Mouse (Mus musculus) frontal cortex, postnatal 14 days (tissue): ENCODE data around the gene Gm28845.
"Not testable (repeated sequence)": the region's sequence is repeated elsewhere in the genome, so short reads cannot be mapped to it uniquely, and the experiment has no call there.

Experiments
- DNase-seq, 2 experiments: peaks; one replicate each; pipeline ENCODE4 v3.0.0; 2022; ENCODE audit warnings: low spot score in 2 of 2

Gene Gm28845

DNA sequence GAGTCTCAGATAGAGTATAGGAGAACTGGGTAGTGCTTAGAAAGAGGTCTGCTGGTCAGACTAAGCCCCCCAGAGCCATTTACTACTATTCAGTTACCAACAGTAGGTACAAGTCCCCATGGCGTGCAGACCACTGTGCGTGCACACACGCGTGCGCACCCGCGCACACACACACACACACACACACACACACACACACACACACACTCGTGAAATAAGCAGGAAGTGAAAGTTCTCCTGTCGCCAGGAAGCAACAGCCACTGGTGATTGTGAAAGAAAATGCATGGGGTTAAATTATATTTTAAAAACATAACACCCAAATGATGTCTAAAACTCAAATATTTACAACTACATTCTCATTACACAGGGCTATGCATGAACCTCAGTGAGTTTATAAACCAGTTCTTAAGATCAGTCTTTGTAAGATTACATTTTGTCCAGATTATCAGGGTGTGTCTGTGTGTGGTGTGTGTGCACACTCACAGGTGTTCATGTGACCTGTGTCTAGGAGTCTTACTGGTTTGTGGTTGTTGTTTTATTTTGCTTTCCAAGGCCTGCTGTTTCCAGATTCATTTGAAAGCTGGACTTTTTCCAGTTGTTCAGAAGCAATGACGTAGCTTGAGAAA is 11.6 kb downstream of the Gm28845 start:
- DNase-seq, result no peak

DNA sequence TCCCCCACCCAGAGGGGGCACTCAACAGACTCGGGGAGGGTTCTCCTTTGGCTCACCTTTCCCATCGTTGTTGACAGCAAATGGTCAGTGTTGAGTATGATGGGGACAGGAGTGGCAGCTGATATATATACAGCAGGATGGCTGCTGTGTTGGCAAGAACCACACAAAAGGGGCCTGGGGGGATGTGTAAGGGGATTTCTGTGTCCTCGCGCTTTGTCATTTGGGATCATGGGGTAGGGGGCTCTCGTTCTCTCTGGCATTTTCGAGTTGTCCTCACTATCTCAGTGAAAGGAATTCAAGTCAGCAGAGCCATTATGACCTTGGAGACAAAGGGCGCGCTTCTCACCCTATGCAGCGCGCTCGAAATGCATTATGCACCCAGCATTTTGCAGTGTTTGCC is 16.1 kb downstream of the Gm28845 start, which contains the start of gene Cryga:
TSS of gene Cryga (minus strand) at position 101 of the 400 bp plus-strand sequence.
- DNase-seq, result no peak

DNA sequence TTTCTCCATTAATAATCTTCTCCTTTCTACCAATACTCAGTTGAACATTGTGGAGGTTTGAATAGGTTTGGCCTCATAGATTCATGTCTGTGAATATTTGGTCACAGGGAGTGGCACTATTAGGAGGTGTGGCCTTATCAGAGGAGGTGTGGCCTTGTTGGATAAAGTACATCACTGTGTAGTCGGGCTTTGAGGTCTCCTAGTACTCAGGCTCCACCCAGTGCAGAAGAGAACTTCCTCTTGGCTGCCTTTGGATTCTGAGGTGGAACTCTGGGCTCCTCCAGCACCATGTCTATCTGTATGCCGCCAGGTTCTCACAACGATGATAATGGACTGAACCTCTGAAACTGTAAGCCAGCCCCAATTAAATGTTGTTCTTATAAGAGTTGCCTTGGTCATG is 22.4 kb downstream of the Gm28845 start:
- DNase-seq, result no peak

DNA sequence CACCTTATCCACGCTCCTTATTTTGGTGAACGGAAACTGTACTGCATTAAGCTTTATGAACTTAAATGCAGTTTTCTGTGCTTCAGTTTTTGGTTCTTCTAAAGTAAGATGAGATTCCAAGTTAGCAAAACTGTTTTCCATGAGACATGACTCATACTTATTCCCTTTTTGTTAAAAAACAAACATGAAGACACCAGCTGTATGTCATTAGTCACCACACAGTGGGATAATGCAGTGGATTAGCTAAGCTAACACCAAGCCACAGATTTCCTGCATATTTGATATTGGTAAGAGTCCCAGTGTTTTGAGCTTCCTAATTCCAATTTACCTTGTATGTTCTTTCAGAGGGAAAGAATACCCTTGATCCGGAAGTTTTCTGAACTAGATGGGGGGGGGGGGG is 27.8 kb downstream of the Gm28845 start:
- no peak for DNase-seq

DNA sequence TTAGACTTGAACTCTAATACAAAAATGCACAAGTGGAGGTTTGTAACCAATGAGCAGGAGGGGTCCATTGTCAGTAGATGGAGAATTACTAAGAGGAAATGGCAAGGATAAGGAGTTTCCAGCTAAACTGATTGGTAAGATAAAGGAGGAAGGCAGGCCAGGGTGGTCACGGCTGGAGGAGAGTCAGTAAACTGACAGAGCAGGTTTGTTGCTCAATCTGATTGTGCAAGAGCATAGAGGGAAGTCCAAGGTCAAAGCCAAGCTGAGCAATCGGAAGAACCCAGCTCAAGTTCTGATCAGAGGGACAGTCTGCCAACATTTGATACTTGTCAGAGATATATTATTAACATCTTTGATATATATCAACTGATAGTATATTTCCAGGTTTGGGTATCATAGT is 29.0 kb downstream of the Gm28845 start:
- DNase-seq, result no peak

DNA sequence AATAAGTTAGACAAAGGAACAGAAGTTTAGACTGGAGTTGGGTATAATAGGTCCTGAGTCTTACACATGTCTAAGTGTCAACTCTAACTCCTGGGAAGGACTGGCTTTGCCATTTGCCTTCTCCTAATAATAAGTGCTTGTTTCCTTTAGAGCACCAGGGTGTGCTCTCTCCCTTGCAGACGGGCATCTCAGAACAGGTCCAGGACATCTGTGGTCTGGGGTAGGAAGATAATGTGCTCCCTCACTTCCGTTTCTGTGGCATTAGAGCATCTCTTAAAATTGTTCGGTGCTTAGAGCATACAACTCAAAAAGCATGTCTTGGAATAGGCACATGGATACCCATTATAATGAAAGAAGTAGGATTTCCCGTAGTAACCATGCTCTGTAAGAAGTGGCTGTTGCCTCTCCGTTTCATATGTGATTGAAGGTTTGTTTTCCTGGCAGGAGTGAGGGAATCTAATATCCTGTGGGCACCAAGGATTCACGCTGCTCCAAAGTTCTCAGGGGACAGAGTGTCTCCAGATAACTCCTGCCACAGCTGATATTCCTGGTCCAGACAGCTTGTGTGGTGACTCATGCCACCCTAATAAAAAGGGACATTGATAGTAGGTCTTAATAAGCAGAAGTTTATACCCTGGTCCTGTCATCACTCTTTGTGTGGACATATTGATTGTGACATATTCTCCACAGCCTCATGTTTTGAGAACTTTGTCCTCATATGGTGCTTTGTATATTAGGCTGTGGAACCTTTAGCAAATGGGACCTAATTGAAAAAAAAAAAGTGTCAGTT is 30.6 kb downstream of the Gm28845 start:
- DNase-seq, result no peak

DNA sequence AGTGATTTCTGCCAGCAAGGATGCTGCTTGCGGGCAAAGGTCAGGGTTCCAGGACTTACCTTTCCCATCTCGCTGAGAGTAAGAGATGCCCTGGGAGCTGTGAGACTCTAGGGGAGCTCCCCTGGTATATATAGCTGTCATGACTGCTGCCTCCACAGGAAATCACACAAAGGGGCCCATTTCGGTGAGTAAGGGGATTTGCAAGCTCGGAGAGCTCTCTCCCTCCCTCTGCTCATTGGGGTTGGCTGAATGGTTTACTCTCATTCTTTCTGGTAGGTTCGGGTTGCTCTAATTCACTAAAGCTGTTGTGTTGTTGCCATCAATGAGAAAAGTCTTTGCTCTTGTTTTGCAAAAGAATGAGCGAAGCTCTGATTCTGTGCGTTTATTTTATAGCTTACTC is 37.2 kb downstream of the Gm28845 start, which contains the start of gene Crygb:
TSS of gene Crygb (minus strand) at position 101 of the 400 bp plus-strand sequence.
- DNase-seq, result no peak

DNA sequence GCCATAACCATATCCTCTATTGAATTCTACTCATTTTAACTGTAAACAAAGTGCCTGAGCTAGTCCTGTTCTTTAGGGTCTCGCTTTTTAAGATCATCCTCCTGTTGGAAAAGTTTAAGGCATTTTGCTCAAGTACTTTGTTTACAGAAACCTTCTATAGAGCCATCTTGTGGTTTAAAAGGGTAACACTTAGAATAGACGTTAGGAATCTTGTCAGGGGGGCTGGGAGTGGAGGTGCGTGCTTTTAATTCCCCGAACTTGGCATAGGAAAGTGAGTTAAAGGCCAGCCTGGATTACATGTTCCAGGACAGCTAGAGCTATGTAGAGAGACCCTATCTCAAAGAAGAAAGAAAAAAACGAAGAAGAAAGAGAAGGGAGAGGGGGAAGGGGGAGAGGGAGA is 43.8 kb downstream of the Gm28845 start:
- DNase-seq, result no peak

DNA sequence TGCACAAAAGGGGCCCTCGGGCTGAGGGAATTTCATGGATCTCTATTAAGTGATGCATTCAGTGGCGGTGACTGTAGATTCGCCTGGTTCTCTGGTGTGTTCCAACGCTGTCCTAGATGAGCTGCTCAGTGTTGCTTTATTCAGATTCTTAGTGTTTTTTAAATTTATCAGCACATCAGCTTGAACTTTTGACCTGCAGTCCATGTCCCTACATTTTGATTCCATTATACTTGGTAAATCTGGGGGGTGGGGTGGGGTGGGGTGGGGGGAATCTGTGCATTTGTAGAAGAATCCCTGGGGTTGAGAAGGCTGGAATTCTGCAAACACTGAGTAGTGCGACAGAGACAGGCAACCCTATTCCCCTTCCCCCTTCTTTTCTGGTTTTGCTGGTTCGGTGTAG is 45.8 kb downstream of the Gm28845 start, which contains the start of gene Crygc:
TSS of gene Crygc (minus strand) at position 101 of the 400 bp plus-strand sequence.
- DNase-seq, result no peak

DNA sequence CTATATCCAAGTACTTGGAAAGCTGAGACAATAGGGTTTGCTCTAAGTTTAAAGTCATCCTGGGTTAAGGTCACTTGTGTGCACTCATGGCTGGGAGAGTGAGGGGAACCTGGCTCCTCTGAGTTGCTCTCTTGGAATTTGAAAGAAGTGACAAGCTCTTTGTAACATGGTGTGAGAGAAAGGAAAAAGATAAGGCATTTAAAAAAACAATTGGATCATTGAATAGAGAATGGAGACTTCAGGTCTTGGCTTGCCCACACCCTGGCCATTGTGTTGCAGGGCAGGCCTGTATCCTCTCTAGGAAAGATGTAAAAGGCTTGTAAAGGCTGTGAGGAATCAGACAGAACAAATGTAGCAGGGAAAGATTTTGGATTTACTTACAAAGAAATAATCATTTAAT is 51.5 kb downstream of the Gm28845 start:
- DNase-seq, result no peak

DNA sequence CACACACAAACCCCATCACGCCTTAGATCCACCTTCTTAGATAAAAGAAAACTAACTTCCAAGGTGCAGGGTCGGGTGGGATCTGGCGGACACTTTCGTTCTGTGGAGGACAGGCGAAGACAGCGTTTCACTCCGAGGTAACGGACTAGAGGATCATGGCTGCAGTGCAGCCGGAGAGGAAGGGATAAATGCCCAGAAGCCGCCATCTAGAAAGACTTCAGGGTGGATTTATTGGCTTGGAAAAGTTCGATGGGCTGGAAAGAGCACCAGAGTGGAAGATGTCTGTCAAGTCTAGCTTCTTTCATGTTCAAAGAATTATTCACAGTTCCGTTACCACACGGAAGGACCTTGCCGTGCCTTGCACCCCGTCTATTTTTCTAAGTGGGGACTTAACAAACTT is 55.2 kb downstream of the Gm28845 start:
- no peak for DNase-seq

DNA sequence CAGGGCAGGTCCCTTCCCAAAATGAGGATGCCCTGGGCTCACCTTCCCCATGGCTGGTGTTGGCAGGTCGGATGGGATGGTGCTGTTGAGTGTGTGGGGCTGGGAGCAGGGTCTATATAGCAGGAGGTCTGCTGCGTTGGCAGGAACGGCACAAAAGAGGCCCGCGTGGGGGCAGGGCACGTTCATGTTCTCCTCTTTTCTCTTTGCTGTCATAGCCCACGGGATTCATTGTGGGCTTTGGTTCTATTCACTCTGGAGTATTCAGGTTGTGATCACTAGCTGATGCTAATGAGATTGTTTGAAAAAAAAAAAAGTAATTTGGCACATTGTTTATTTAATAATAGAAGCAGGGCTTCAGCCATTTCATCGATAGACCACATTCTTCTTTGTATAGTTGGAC is 56.0 kb downstream of the Gm28845 start, which contains the start of gene Crygd:
TSS of gene Crygd (minus strand) at position 101 of the 400 bp plus-strand sequence.
- no peak for DNase-seq

DNA sequence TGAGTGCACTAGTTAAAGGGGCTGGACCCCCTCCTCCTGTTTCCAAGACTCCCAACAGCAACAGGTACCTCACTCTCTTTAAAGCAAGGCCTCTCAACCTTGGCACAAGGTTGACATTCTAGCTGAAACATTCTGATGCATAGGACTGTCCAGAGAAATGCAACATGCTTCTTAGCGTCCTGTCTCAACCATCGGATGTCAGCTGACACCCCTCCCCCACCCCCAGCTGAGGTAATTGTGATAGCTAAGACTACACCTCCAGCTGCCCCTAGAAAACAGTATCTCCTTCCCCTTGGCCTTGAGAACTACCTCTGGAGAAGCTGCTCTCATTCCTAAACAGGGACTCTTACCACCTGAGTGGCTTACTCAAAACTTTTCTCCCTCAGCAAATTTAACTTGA is 67.2 kb downstream of the Gm28845 start:
- DNase-seq, result no peak

DNA sequence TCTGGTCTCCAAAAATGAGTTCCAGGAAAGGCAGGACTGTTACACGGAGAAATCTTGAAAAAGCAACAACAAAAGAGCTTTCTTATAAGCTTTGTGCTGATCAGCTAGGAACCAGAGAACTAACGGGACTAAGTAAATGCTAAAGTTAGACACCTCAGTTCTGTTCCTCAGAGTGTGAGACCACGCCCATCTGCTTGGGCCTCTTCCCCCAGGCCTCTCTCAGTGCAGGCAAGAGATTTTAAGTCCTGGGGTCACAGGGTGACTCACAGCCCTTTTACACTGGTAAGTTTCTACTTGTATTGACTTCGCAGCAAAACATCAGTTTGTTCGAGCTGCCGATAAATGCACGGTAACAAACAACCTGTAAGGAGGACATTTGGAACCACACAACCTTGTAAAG is 67.7 kb downstream of the Gm28845 start:
- DNase-seq, result no peak

DNA sequence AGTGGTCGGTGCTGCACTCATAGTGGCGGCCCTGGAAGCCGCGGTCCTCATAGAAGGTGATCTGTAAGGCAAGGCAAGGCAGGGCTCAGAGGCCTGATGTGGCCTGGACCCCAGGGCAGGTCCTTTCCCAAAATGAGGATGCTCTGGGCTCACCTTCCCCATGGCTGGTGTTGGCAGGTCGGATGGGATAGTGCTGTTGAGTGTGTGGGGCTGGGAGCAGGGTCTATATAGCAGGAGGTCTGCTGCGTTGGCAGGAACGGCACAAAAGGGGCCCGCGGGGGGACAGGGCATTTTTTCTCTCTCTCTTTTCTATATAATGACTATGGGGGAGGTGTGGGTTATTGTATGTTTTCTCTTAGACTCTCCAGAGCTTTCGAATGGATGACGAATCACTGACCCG is 68.4 kb downstream of the Gm28845 start, which contains the start of gene Cryge:
TSS of gene Cryge (minus strand) at position 198 of the 400 bp plus-strand sequence.
- not testable (repeated sequence) for DNase-seq
